Mouse (Mus musculus): ENCODE measurements around the gene Tia1.
A peak's percentile ranks its signal among the peaks of the same experiment; 100 is the strongest.

Gene Tia1

GRCm38 (mm10) chr6:86431531-86431930, 27.5 kb downstream of the Tia1 start:
- no peak for DNase-seq (ENCODE audit: low spot score in 2 of 2)

GRCm38 (mm10) chr6:86433696-86434095, 29.7 kb downstream of the Tia1 start:
- no peak for DNase-seq (ENCODE audit: low spot score in 2 of 2)

- DNase-seq (ENCODE audit: low spot score in 2 of 2): peak in 1 of 2 experiments; percentile 38
Measured at GRCm38 (mm10) chr6:86437711-86438110, 33.7 kb downstream of the Tia1 start.

- peak; percentile 96 to 98 for DNase-seq (ENCODE audit: low spot score in 2 of 2)
Measured at GRCm38 (mm10) chr6:86438272-86439118, 34.5 kb downstream of the Tia1 start, which contains the start of gene C87436. Gene C87436 (plus strand): TSS chr6:86438374.

GRCm38 (mm10) chr6:86439119-86439496, 35.1 kb downstream of the Tia1 start:
- no peak for DNase-seq (ENCODE audit: low spot score in 2 of 2)

GRCm38 (mm10) chr6:86439531-86439930, 35.5 kb downstream of the Tia1 start:
- DNase-seq (ENCODE audit: low spot score in 2 of 2): no peak

- no peak for DNase-seq (ENCODE audit: low spot score in 2 of 2)
Measured at GRCm38 (mm10) chr6:86441571-86441970, 37.6 kb downstream of the Tia1 start.

- no peak for DNase-seq (ENCODE audit: low spot score in 2 of 2)
Measured at GRCm38 (mm10) chr6:86445551-86445950, 41.5 kb downstream of the Tia1 start.

GRCm38 (mm10) chr6:86446927-86447568, 43.0 kb downstream of the Tia1 start:
- DNase-seq (ENCODE audit: low spot score in 2 of 2): no peak

GRCm38 (mm10) chr6:86456727-86457126, 52.7 kb downstream of the Tia1 start:
- DNase-seq (ENCODE audit: low spot score in 2 of 2): no peak

- DNase-seq (ENCODE audit: low spot score in 2 of 2): no peak
Measured at GRCm38 (mm10) chr6:86463079-86463478, 59.1 kb downstream of the Tia1 start.

GRCm38 (mm10) chr6:86471317-86471716, 67.3 kb downstream of the Tia1 start:
- no peak for DNase-seq (ENCODE audit: low spot score in 2 of 2)

GRCm38 (mm10) chr6:86471760-86472099, 67.7 kb downstream of the Tia1 start:
- no peak for DNase-seq (ENCODE audit: low spot score in 2 of 2)

- DNase-seq (ENCODE audit: low spot score in 2 of 2): peak; percentile 100
Measured at GRCm38 (mm10) chr6:86472100-86472955, 68.3 kb downstream of the Tia1 start.

- no peak for DNase-seq (ENCODE audit: low spot score in 2 of 2)
Measured at GRCm38 (mm10) chr6:86473077-86473476, 69.1 kb downstream of the Tia1 start.

- no peak for DNase-seq (ENCODE audit: low spot score in 2 of 2)
Measured at GRCm38 (mm10) chr6:86474072-86474471, 70.1 kb downstream of the Tia1 start.

GRCm38 (mm10) chr6:86474646-86475181, 70.7 kb downstream of the Tia1 start:
- DNase-seq (ENCODE audit: low spot score in 2 of 2): no peak

GRCm38 (mm10) chr6:86475462-86476167, 71.6 kb downstream of the Tia1 start:
- no peak for DNase-seq (ENCODE audit: low spot score in 2 of 2)

- no peak for DNase-seq (ENCODE audit: low spot score in 2 of 2)
Measured at GRCm38 (mm10) chr6:86476931-86477330, 72.9 kb downstream of the Tia1 start.

GRCm38 (mm10) chr6:86479311-86479710, 75.3 kb downstream of the Tia1 start:
- no peak for DNase-seq (ENCODE audit: low spot score in 2 of 2)

GRCm38 (mm10) chr6:86479816-86480188, 75.8 kb downstream of the Tia1 start:
- no peak for DNase-seq (ENCODE audit: low spot score in 2 of 2)

Measured in right cerebral cortex, adult 2 months (tissue).